Mouse (Mus musculus) embryonic facial prominence, embryonic 13.5 days (tissue): ENCODE results near the gene Upk2. TPM values are rescaled to one million over a fixed set of nuclear protein-coding genes. Genes with fewer than 3 reads are reported as not detected.
"Not testable (repeated sequence)": the region's sequence is repeated elsewhere in the genome, so short reads cannot be mapped to it uniquely, and the experiment has no call there.

ENCODE experiments used
- ATAC-seq: fragments of 200-750 bp; cut with Nextera tagmentation; 2 replicates; pipeline ENCODE4 v1.8.0; 2017; ENCODE audit warnings: low read depth; ENCODE audit not compliant: insufficient number of reproducible peaks, insufficient read depth, low FRiP score, low TSS enrichment
- H3K27ac ChIP-seq: fragments of 300-500 bp; sonication (generic); 2 replicates; pipeline ENCODE4 v1.5.1; 2015; ENCODE audit warnings: moderate library complexity, mild to moderate bottlenecking, inconsistent platforms
- H3K27me3 ChIP-seq: fragments of 300-500 bp; sonication (generic); 2 replicates; pipeline ENCODE4 v1.6.1; 2015; ENCODE audit warnings: mild to moderate bottlenecking, inconsistent platforms
- H3K36me3 ChIP-seq: fragments of 300-500 bp; sonication (generic); 2 replicates; pipeline ENCODE4 v1.6.1; 2015; ENCODE audit warnings: mild to moderate bottlenecking, inconsistent platforms
- H3K4me1 ChIP-seq: fragments of 300-500 bp; sonication (generic); 2 replicates; pipeline ENCODE4 v1.6.1; 2015; ENCODE audit warnings: inconsistent platforms
- H3K4me2 ChIP-seq: fragments of 300-500 bp; sonication (generic); 2 replicates; pipeline ENCODE4 v1.6.1; 2015; ENCODE audit warnings: moderate library complexity, mild to moderate bottlenecking, inconsistent platforms
- H3K4me3 ChIP-seq: fragments of 300-500 bp; sonication (generic); 2 replicates; pipeline ENCODE4 v1.5.1; 2015; ENCODE audit warnings: mild to moderate bottlenecking, inconsistent platforms
- H3K9ac ChIP-seq: fragments of 300-500 bp; sonication (generic); 2 replicates; pipeline ENCODE4 v1.6.1; 2015; ENCODE audit warnings: mild to moderate bottlenecking, inconsistent platforms
- H3K9me3 ChIP-seq: fragments of 300-500 bp; sonication (generic); 2 replicates; pipeline ENCODE4 v1.6.1; 2016; ENCODE audit warnings: inconsistent platforms
- WGBS: fragments of 180-500 bp; shearing (Covaris S2); methylation state at CpG from one replicate; pipeline ENCODE4 v1.1.7; 2015; ENCODE audit warnings: mixed read lengths; 5-methylcytosine and 5-hydroxymethylcytosine counted together
- polyA plus RNA-seq: library from polyadenylated mRNA; unstranded; fragments of >200 nt; fragmentation: Nextera tagmentation; extraction: Ambion mirVana; gene quantifications from 2 replicates; pipeline ENCODE4 v1.2.1, GENCODE M21; 2015

The Upk2 gene
- polyA plus RNA-seq, 1 experiment from 2014 or later, result 2.9 TPM

- Histone ChIP-seq H3K9ac (peak overlapping the region; percentile 32; the same call in 1 of the 2 replicates), H3K36me3 (no peaks in the 10 kb centered on the region), H3K9me3 (no peaks in the 10 kb centered on the region), H3K27ac (no peak overlapping the region), H3K4me1 (peaks cover 28% of the 10 kb centered on the region), H3K4me3 (no peak overlapping the region; the same call in 1 of the 2 replicates), H3K27me3 (peaks cover 14% of the 10 kb centered on the region), H3K4me2 (peak overlapping the region; percentile 33)
- ATAC-seq, result peak; percentile 80
- 6% methylated on average over 14 of the region's 14 CpGs for WGBS
These were observed 465 bp downstream of the Upk2 start for GRCm38 (mm10) chr9:44454132-44454890.

- peaks cover 15% of the 10 kb centered on the region for H3K4me1 ChIP-seq
- H3K27ac ChIP-seq, result no peak overlapping the region
- H3K27me3 ChIP-seq, result peaks cover 14% of the 10 kb centered on the region
- H3K9ac ChIP-seq, result no peak overlapping the region
- H3K9me3 ChIP-seq, result no peaks in the 10 kb centered on the region
- no peaks in the 10 kb centered on the region for H3K36me3 ChIP-seq
- H3K4me3 ChIP-seq, result no peak overlapping the region
- ATAC-seq, result no peak
- H3K4me2 ChIP-seq, result no peak overlapping the region
These were observed 4.4 kb downstream of the Upk2 start for GRCm38 (mm10) chr9:44450387-44450786.

DNA sequence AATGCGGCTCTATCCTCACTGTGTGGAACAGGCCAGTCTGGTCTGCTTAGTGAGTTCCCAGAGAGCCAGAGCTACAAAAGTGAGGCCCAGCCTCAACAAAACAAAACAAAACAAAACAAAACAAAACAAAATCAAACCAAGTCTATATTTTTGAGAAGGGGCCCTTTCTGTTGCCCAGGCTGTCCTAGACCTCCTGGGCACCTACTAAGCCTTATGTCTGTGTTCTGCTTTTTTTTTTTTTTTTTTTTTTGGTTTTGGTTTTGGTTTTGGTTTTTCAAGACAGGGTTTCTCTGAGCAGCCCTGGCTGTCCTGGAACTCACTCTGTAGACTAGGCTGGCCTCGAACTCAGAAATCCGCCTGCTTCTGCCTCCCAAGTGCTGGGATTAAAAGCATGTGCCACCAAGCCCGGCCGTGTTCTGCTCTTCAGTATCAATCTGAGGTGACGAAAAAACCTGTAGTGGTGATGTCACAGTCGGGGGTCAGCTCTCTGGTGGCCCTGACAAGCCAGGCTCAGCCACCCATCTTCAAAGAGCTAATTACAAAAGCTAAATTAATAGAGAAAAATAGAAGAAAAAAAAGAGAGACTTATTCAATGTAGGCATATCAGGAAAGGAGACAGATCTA lies 10.3 kb downstream of the Upk2 start:
- WGBS, result 85% methylated on average over 7 of the region's 7 CpGs

GRCm38 (mm10) chr9:44440961-44441360 lies 13.8 kb downstream of the Upk2 start, which contains the start of gene Foxr1:
Foxr1 (minus strand) TSS chr9:44441136.
- Histone ChIP-seq H3K9me3 (no peaks in the 10 kb centered on the region), H3K9ac (no peak within 1 kb of the TSS), H3K27me3 (no peaks in the 10 kb centered on the region), H3K36me3 (no peaks in the 10 kb centered on the region), H3K4me2 (no peak within 1 kb of the TSS), H3K4me3 (no peak within 1 kb of the TSS), H3K4me1 (no peaks in the 10 kb centered on the region), H3K27ac (no peak within 1 kb of the TSS)
- WGBS, result 78% methylated on average over 19 of the region's 19 CpGs
- ATAC-seq, result no peak

More for the DNA sequence above, 10.3 kb downstream of the Upk2 start:
- not testable (repeated sequence) for H3K4me3 ChIP-seq, H3K9ac ChIP-seq, H3K27me3 ChIP-seq, H3K36me3 ChIP-seq, H3K27ac ChIP-seq, H3K9me3 ChIP-seq, ATAC-seq, H3K4me1 ChIP-seq, H3K4me2 ChIP-seq

DNA sequence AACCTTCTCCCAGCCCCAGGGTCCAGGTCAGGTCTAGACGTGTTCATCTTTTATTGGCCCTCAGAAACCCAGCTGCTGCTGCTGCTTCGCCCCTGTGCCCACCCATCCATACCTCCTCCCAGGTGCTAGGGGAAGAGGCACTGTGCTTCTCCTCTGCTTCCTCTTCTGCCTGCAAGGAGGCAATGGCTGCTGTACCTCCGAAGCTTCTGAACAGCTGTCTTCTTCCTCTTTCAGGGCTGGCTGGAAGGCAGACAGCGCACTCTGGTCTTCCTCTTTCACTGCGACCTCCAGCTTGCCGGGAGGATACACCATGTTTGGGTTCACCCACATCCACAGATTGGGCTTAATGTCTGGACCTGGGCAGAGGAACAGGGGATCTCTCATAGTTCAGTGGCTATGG lies 19.0 kb downstream of the Upk2 start:
- Histone ChIP-seq H3K27ac (no peak overlapping the region), H3K27me3 (no peaks in the 10 kb centered on the region), H3K4me1 (peaks cover 11% of the 10 kb centered on the region), H3K9ac (peak overlapping the region; percentile 12; the same call in 1 of the 2 replicates), H3K9me3 (no peaks in the 10 kb centered on the region), H3K36me3 (no peaks in the 10 kb centered on the region), H3K4me2 (no peak overlapping the region), H3K4me3 (no peak overlapping the region)
- WGBS, result 82% methylated on average over 6 of the region's 6 CpGs
- no peak for ATAC-seq

DNA sequence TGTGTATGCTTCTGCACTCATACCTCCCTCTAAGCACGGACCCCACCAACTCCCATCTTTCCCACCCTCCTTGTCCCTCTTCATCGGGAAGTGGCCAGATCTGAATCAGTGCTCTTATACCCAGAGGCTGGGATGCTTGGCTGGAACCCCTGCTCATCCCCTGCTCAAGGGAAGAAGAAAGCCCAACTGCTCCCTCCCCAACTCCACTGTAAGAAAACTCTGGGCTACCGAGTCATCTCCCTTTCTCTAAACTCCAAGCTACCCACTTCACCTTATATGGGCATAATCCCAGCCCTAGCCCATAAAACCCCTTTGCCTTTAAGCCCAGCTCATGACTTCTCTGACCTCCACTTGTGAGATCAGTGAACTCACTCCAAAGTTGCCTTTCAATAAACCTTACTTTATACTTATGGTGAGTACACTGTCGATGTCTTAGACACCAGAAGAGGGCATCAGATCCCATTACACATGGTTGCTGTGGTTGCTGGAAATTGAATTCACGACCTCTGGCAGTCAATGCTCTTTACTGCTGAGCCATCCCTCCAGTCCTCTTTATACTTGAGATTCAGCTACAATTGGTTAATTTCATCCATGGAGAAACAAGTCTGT lies 22.1 kb downstream of the Upk2 start:
- Histone ChIP-seq H3K9ac (no peak overlapping the region), H3K36me3 (no peaks in the 10 kb centered on the region), H3K27me3 (no peaks in the 10 kb centered on the region), H3K4me2 (no peak overlapping the region), H3K4me1 (peaks cover 11% of the 10 kb centered on the region), H3K9me3 (no peaks in the 10 kb centered on the region), H3K4me3 (no peak overlapping the region), H3K27ac (no peak overlapping the region)
- 44% methylated on average over 5 of the region's 5 CpGs for WGBS
- ATAC-seq, result no peak

DNA sequence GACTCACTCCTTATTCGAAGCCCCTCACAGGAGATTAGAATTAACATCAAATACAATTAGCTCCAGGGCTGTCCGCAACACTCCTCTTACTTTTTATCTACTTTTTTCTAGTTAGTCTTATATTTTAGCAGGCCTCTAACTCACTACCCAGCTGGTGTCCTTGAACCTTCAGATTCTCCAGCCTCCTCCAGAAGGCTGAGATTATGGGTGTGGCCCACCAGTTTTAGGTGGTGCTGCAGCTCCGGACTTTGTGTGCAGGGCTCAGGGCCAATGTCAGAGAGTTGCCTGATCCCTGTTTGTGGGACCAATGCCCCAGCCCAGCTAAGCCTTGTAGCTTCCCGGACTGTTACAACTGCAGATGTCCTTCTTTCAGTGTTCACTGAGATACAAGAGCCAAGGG lies 31.2 kb downstream of the Upk2 start:
- no peak overlapping the region for H3K4me2 ChIP-seq
- no peaks in the 10 kb centered on the region for H3K36me3 ChIP-seq
- H3K4me1 ChIP-seq, result no peaks in the 10 kb centered on the region
- ATAC-seq, result no peak
- H3K27ac ChIP-seq, result no peak overlapping the region
- H3K4me3 ChIP-seq, result no peak overlapping the region
- WGBS, result 87% methylated on average over 4 of the region's 4 CpGs
- H3K27me3 ChIP-seq, result no peaks in the 10 kb centered on the region
- H3K9me3 ChIP-seq, result no peaks in the 10 kb centered on the region
- H3K9ac ChIP-seq, result no peak overlapping the region

- no peak overlapping the region for H3K4me3 ChIP-seq
- no peak overlapping the region for H3K9ac ChIP-seq
- no peak for ATAC-seq
- no peak overlapping the region for H3K27ac ChIP-seq
- no peaks in the 10 kb centered on the region for H3K27me3 ChIP-seq
- WGBS, result 73% methylated on average over 5 of the region's 5 CpGs
- H3K4me1 ChIP-seq, result peaks cover 10% of the 10 kb centered on the region
- H3K4me2 ChIP-seq, result no peak overlapping the region
- peaks cover 11% of the 10 kb centered on the region for H3K36me3 ChIP-seq
- H3K9me3 ChIP-seq, result no peaks in the 10 kb centered on the region
These were observed 34.4 kb downstream of the Upk2 start for GRCm38 (mm10) chr9:44420280-44420898.

DNA sequence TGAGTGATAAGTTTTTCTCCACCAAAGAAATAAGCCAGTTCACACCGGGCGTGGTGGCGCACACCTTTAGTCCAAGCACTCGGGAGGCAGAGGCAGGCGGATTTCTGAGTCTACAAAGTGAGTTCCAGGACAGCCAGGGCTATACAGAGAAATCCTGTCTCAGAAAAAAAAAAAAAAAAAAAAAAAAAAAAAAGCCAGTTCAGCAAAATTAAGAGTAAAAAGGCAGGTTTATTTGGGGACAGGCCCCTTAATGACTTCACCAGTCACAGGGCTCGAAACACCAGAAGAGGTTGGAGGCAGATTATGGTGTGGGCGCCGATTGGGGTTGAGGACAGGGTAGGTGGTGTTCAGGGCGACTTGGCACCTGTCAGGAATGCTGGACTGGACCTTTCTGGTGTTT lies 35.0 kb downstream of the Upk2 start:
- ATAC-seq, H3K4me3 ChIP-seq: not testable (repeated sequence)
- 94% methylated on average over 9 of the region's 9 CpGs for WGBS

DNA sequence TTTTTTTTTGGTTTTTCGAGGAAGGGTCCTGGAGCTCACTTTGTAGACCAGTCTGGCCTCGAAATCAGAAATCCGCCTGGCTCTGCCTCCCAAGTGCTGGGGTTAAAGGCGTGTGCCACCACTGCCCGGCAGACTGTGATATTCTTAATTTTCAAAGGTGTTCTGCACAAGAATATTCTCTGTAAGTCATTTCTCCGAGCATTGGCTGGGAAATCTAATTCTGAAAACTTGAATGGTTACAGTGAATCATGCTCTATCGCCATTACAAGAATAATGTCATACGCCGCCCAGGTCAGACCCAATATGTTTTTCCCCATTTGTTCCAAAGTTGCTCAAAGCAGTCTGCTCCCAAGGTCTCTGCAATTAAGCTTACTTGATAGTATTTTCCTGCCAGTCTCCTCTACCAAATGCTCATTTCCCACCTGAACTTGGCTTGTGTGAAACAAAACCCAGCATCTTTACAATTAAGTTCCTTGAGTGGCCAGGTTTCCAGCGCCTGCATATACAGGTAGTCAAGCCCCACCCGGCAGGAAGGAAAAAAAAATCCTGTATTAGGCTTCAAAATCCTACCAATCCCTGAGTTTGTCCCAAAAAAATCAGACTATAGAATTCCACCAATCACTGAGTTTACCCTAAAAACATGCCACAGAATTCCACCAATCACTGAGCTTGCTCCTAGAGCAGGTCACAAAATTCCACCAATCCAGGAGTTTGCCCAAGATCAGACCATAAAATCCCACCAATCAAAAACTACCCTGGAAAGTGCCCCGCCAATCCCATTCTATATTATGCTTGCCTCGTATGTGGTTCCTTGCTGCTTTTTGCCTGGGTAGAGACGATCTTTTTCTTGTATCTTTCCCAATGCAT lies 36.0 kb downstream of the Upk2 start, which contains the start of gene Ccdc84:
Ccdc84 (minus strand) TSS at position 51 of the 867 bp plus-strand sequence.
- H3K4me3 ChIP-seq, result peak within 1 kb of the TSS; percentile 88

More for the DNA sequence above, 35.0 kb downstream of the Upk2 start:
- not testable (repeated sequence) for H3K27ac ChIP-seq, H3K9ac ChIP-seq, H3K27me3 ChIP-seq, H3K4me2 ChIP-seq, H3K4me1 ChIP-seq, H3K9me3 ChIP-seq
- H3K36me3 ChIP-seq, result peaks cover 14% of the 10 kb centered on the region

More for the DNA sequence above, 36.0 kb downstream of the Upk2 start, which contains the start of gene Ccdc84:
- no peak for ATAC-seq
- H3K9me3 ChIP-seq, result no peaks in the 10 kb centered on the region
- peak within 1 kb of the TSS; percentile 70 for H3K27ac ChIP-seq
- H3K4me1 ChIP-seq, result peaks cover 10% of the 10 kb centered on the region
- 78% methylated on average over 14 of the region's 14 CpGs for WGBS
- H3K4me2 ChIP-seq, result peak within 1 kb of the TSS; percentile 91
- H3K27me3 ChIP-seq, result no peaks in the 10 kb centered on the region
- peaks cover 22% of the 10 kb centered on the region for H3K36me3 ChIP-seq
- H3K9ac ChIP-seq, result peak within 1 kb of the TSS; percentile 92
